Mouse (Mus musculus): ENCODE data around the gene Syndig1. TPM values are rescaled to one million over a fixed set of nuclear protein-coding genes. Genes with fewer than 3 reads are reported as not detected.

The Syndig1 gene
- polyA plus RNA-seq, 1 experiment from 2014 or later = 4.0 TPM

DNA sequence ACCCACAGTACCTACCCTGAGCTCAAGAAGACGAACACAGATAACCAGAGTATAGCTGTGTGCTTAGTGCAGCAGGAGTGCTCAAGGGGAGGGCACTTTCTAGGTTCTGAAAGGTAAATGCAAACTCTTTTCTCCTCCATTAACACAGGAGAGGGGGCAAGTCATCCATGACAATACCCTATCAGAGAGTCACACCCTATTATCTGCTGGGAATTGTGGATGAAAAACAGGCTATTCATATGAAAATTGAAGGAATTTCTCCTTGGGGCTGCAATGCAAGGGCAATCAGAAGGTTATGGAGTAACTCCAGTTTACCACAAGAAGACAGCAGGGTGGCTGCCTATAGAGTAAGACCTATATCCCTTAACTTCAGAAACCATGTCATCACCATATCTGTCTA lies 154.1 kb downstream of the Syndig1 start:
- no peak for ATAC-seq (ENCODE audit: insufficient number of reproducible peaks, insufficient read depth, low FRiP score, low read depth)
- Histone ChIP-seq H3K4me1 (ENCODE audit: control insufficient read depth in 2 of 2, insufficient read depth in 2 of 2, low read length in 2 of 2) (no peaks in the 10 kb centered on the region), H3K9me3 (ENCODE audit: control insufficient read depth, low read length) (no peaks in the 10 kb centered on the region), H3K4me2 (ENCODE audit: low read length) (no peak overlapping the region), H3K9ac (ENCODE audit: low read length) (no peak overlapping the region), H3K36me3 (ENCODE audit: control insufficient read depth, insufficient read depth, low read length) (no peaks in the 10 kb centered on the region), H3K27me3 (ENCODE audit: control insufficient read depth, insufficient read depth, low read length) (no peaks in the 10 kb centered on the region), H3K4me3 (ENCODE audit: control insufficient read depth in 1 of 2, insufficient read depth in 1 of 2, low read depth in 1 of 2, low read length in 2 of 2) (no peak overlapping the region), H3K27ac (replicated peaks in 1 of 2; ENCODE audit: control insufficient read depth in 1 of 2, insufficient read depth in 1 of 2, low read depth in 2 of 2, low read length in 2 of 2) (no peak overlapping the region)
- WGBS = 81% methylated on average over 1 of the region's 1 CpGs

DNA sequence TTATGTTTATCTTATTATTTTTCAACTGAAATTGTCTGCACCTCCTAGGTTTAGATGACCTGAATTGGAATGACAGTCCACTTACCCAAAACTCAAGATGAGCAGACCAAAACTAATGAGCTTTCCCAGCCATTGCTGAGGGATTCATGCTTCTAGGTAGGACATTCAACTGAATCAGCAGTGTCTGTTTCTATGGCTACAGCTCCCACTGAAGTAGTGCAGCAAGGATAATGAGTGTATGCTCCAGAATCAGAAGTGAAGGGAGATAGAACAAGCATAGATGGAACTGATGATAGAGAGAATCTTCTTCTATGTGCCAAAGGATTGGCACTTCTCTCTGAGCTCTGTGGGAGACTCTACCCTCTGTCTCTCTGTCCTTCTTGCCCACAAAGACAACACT lies 158.6 kb downstream of the Syndig1 start:
- no peak overlapping the region for H3K4me3 ChIP-seq (ENCODE audit: control insufficient read depth in 1 of 2, insufficient read depth in 1 of 2, low read depth in 1 of 2, low read length in 2 of 2)
- H3K27ac ChIP-seq (replicated peaks in 1 of 2; ENCODE audit: control insufficient read depth in 1 of 2, insufficient read depth in 1 of 2, low read depth in 2 of 2, low read length in 2 of 2) = no peak overlapping the region
- H3K4me1 ChIP-seq (ENCODE audit: control insufficient read depth in 2 of 2, insufficient read depth in 2 of 2, low read length in 2 of 2) = no peaks in the 10 kb centered on the region
- H3K27me3 ChIP-seq (ENCODE audit: control insufficient read depth, insufficient read depth, low read length) = no peaks in the 10 kb centered on the region
- H3K4me2 ChIP-seq (ENCODE audit: low read length) = no peak overlapping the region
- H3K9ac ChIP-seq (ENCODE audit: low read length) = no peak overlapping the region
- no peak for ATAC-seq (ENCODE audit: insufficient number of reproducible peaks, insufficient read depth, low FRiP score, low read depth)
- H3K9me3 ChIP-seq (ENCODE audit: control insufficient read depth, low read length) = no peaks in the 10 kb centered on the region
- no peaks in the 10 kb centered on the region for H3K36me3 ChIP-seq (ENCODE audit: control insufficient read depth, insufficient read depth, low read length)

DNA sequence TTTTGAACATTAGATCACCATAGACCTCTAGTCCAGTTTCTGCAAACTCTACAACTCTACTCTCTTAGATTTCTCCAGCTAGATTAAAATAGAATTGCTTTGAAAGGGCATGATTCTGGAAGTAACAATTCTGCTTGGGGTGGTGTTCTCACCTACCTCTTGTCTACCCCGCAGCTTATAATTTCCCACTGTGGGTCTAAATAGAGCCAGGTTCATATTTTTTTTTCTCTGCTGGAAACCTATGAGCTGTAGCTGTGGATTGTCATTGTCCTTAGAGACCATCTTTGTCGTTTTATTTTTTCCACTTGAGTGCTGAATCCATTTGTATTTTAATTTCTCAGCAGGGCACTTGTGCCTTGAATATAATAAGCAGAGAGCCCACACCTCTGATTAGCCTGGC lies 162.5 kb downstream of the Syndig1 start:
- Histone ChIP-seq H3K4me3 (ENCODE audit: control insufficient read depth in 1 of 2, insufficient read depth in 1 of 2, low read depth in 1 of 2, low read length in 2 of 2) (no peak overlapping the region), H3K9me3 (ENCODE audit: control insufficient read depth, low read length) (no peaks in the 10 kb centered on the region), H3K27me3 (ENCODE audit: control insufficient read depth, insufficient read depth, low read length) (no peaks in the 10 kb centered on the region), H3K9ac (ENCODE audit: low read length) (no peak overlapping the region), H3K27ac (replicated peaks in 1 of 2; ENCODE audit: control insufficient read depth in 1 of 2, insufficient read depth in 1 of 2, low read depth in 2 of 2, low read length in 2 of 2) (no peak overlapping the region), H3K36me3 (ENCODE audit: control insufficient read depth, insufficient read depth, low read length) (no peaks in the 10 kb centered on the region), H3K4me2 (ENCODE audit: low read length) (no peak overlapping the region), H3K4me1 (ENCODE audit: control insufficient read depth in 2 of 2, insufficient read depth in 2 of 2, low read length in 2 of 2) (no peaks in the 10 kb centered on the region)
- ATAC-seq (ENCODE audit: insufficient number of reproducible peaks, insufficient read depth, low FRiP score, low read depth) = no peak
- WGBS = 60% methylated on average over 2 of the region's 2 CpGs

DNA sequence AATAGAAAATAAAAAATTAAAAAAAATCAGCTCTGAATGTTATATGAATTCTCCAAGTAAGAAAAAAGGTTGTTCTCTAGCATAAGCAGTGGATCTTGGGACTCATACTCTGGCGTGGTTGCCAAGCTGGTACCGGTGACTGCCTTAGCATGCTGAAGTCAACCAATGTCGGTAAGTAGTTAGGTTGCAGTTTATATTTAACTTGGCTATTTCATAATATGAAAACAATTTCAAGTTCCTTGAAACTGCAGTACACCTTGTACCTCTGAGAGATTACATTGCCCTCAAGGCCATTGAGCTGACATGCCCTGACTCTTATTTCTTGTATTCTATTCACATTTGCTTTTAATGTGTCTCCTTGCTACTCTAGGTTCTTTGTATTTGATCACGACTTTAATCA lies 163.9 kb downstream of the Syndig1 start:
- no peak overlapping the region for H3K27ac ChIP-seq (replicated peaks in 1 of 2; ENCODE audit: control insufficient read depth in 1 of 2, insufficient read depth in 1 of 2, low read depth in 2 of 2, low read length in 2 of 2)
- no peak overlapping the region for H3K4me3 ChIP-seq (ENCODE audit: control insufficient read depth in 1 of 2, insufficient read depth in 1 of 2, low read depth in 1 of 2, low read length in 2 of 2)
- H3K36me3 ChIP-seq (ENCODE audit: control insufficient read depth, insufficient read depth, low read length) = no peaks in the 10 kb centered on the region
- 83% methylated on average over 4 of the region's 4 CpGs for WGBS
- no peaks in the 10 kb centered on the region for H3K9me3 ChIP-seq (ENCODE audit: control insufficient read depth, low read length)
- no peak overlapping the region for H3K4me2 ChIP-seq (ENCODE audit: low read length)
- no peak for ATAC-seq (ENCODE audit: insufficient number of reproducible peaks, insufficient read depth, low FRiP score, low read depth)
- no peak overlapping the region for H3K9ac ChIP-seq (ENCODE audit: low read length)
- no peaks in the 10 kb centered on the region; a peak in 1 of 4 replicates for H3K4me1 ChIP-seq (ENCODE audit: control insufficient read depth in 2 of 2, insufficient read depth in 2 of 2, low read length in 2 of 2)
- H3K27me3 ChIP-seq (ENCODE audit: control insufficient read depth, insufficient read depth, low read length) = no peaks in the 10 kb centered on the region

DNA sequence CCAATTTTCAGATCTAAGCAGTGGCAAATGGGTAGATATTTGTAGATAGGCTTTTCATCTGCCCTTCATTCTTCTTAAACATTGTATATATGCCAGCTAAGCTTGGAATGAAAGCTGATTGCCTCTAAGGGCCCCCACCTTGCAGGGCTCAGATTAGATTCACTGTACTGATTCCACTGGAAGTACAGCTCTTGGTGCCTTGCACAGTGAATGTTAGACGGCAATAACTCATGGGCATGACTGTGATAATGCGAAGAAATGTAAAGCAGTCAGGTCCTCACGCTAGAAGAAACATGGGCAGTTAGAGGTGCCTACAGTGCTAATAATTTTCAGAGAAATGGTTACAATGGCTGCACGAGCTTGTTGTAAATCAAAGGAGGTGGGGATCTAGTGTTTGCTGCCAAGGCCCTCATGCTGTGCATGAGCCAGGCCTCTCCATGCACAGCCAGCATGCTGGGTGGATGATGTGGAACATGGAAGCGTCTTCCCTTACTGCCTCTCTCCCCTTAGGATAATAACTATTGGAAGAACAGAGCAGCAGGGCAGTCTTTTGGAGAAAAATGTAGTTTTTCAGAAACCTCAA lies 167.5 kb downstream of the Syndig1 start:
- H3K4me1 ChIP-seq (ENCODE audit: control insufficient read depth in 2 of 2, insufficient read depth in 2 of 2, low read length in 2 of 2) = no peaks in the 10 kb centered on the region; a peak in 1 of 4 replicates
- no peak overlapping the region for H3K4me3 ChIP-seq (ENCODE audit: control insufficient read depth in 1 of 2, insufficient read depth in 1 of 2, low read depth in 1 of 2, low read length in 2 of 2)
- no peaks in the 10 kb centered on the region for H3K9me3 ChIP-seq (ENCODE audit: control insufficient read depth, low read length)
- H3K4me2 ChIP-seq (ENCODE audit: low read length) = no peak overlapping the region
- no peaks in the 10 kb centered on the region for H3K36me3 ChIP-seq (ENCODE audit: control insufficient read depth, insufficient read depth, low read length)
- no peak overlapping the region for H3K9ac ChIP-seq (ENCODE audit: low read length)
- ATAC-seq (ENCODE audit: insufficient number of reproducible peaks, insufficient read depth, low FRiP score, low read depth) = no peak
- 77% methylated on average over 5 of the region's 5 CpGs for WGBS
- no peaks in the 10 kb centered on the region for H3K27me3 ChIP-seq (ENCODE audit: control insufficient read depth, insufficient read depth, low read length)
- H3K27ac ChIP-seq (replicated peaks in 1 of 2; ENCODE audit: control insufficient read depth in 1 of 2, insufficient read depth in 1 of 2, low read depth in 2 of 2, low read length in 2 of 2) = no peak overlapping the region

DNA sequence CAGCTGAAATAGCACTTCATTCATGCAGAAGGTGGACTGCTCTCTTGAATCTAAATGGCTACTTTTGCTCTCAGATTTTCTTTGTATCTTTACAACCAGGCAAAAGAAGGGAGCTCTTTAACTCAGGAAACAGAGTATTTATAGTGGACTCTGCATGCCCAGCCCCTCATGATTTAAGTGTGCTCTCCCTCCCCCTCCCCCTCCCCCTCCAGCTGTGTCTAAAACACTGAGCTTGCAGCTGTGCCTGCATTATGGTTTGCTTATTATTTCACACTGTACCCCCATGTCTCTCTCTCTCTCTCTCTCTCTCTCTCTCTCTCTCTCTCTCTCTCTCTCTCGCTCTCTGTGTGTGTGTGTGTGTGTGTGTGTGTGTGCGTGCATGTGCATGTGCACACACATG lies 168.6 kb downstream of the Syndig1 start:
- 84% methylated on average over 2 of the region's 2 CpGs for WGBS
- Histone ChIP-seq H3K4me2 (ENCODE audit: low read length) (no peak overlapping the region), H3K9me3 (ENCODE audit: control insufficient read depth, low read length) (no peaks in the 10 kb centered on the region), H3K36me3 (ENCODE audit: control insufficient read depth, insufficient read depth, low read length) (no peaks in the 10 kb centered on the region), H3K4me1 (ENCODE audit: control insufficient read depth in 2 of 2, insufficient read depth in 2 of 2, low read length in 2 of 2) (no peaks in the 10 kb centered on the region; a peak in 1 of 4 replicates), H3K27ac (replicated peaks in 1 of 2; ENCODE audit: control insufficient read depth in 1 of 2, insufficient read depth in 1 of 2, low read depth in 2 of 2, low read length in 2 of 2) (no peak overlapping the region), H3K27me3 (ENCODE audit: control insufficient read depth, insufficient read depth, low read length) (no peaks in the 10 kb centered on the region), H3K4me3 (ENCODE audit: control insufficient read depth in 1 of 2, insufficient read depth in 1 of 2, low read depth in 1 of 2, low read length in 2 of 2) (no peak overlapping the region), H3K9ac (ENCODE audit: low read length) (no peak overlapping the region)
- no peak for ATAC-seq (ENCODE audit: insufficient number of reproducible peaks, insufficient read depth, low FRiP score, low read depth)

DNA sequence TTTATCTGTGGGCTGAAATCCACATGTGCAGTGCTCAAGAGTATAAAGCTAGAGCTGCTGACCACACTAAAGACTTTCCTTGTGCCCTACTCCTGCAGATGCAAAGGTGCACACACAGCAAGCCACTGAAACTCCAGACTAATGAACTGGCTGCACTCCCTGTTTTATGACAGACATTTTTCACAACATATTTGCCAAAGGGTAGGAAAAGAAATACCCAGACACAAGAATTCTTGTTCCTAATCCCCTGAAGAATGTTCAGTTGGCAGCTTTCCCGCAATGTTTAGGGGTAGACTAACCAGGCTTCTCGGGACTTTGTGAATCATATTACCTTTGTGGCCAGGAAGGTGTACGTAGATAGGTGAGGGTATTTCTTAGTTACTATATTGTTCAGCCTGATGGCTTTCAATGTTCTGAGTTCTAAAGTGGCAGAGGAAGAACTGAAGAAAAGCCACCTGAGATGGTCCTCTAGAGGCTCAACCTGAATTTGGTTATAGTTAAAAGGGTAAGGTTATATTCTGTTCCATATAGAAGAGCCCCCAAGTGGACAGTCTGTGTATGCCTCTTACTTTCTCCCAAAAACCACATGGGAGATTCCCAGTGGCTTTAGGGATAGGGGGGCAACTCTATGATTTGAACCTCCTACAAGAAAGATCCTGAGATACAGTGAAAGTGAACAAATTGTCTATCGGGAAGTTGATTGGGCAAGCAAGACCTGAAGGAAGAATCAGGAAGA lies 169.5 kb downstream of the Syndig1 start:
- 70% methylated on average over 4 of the region's 4 CpGs for WGBS
- no peak overlapping the region for H3K4me3 ChIP-seq (ENCODE audit: control insufficient read depth in 1 of 2, insufficient read depth in 1 of 2, low read depth in 1 of 2, low read length in 2 of 2)
- H3K4me2 ChIP-seq (ENCODE audit: low read length) = no peak overlapping the region
- no peaks in the 10 kb centered on the region for H3K27me3 ChIP-seq (ENCODE audit: control insufficient read depth, insufficient read depth, low read length)
- no peaks in the 10 kb centered on the region for H3K36me3 ChIP-seq (ENCODE audit: control insufficient read depth, insufficient read depth, low read length)
- no peak overlapping the region for H3K9ac ChIP-seq (ENCODE audit: low read length)
- H3K9me3 ChIP-seq (ENCODE audit: control insufficient read depth, low read length) = no peaks in the 10 kb centered on the region
- ATAC-seq (ENCODE audit: insufficient number of reproducible peaks, insufficient read depth, low FRiP score, low read depth) = no peak
- no peak overlapping the region for H3K27ac ChIP-seq (replicated peaks in 1 of 2; ENCODE audit: control insufficient read depth in 1 of 2, insufficient read depth in 1 of 2, low read depth in 2 of 2, low read length in 2 of 2)
- no peaks in the 10 kb centered on the region; a peak in 1 of 4 replicates for H3K4me1 ChIP-seq (ENCODE audit: control insufficient read depth in 2 of 2, insufficient read depth in 2 of 2, low read length in 2 of 2)

DNA sequence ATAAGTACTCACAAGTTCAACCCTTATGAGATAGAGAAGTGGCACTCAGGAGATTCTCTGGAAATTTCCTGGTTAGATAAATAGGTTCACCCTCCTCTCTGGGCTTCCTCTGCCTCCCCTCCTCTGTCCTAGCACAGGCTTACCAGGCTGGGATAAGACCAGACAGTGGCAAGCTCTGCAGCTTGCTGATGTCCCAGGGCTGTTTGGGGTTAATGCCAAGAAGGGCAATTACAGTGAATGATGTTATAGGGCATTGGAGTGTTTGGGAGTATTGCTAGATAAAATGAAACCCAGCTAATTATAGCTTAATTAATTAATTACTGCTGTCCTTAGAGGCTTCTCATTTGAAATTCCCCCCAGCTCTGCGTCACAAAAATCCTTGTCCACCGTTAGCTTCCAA lies 171.6 kb downstream of the Syndig1 start:
- Histone ChIP-seq H3K4me3 (ENCODE audit: control insufficient read depth in 1 of 2, insufficient read depth in 1 of 2, low read depth in 1 of 2, low read length in 2 of 2) (no peak overlapping the region), H3K36me3 (ENCODE audit: control insufficient read depth, insufficient read depth, low read length) (no peaks in the 10 kb centered on the region), H3K4me2 (ENCODE audit: low read length) (no peak overlapping the region), H3K27ac (replicated peaks in 1 of 2; ENCODE audit: control insufficient read depth in 1 of 2, insufficient read depth in 1 of 2, low read depth in 2 of 2, low read length in 2 of 2) (no peak overlapping the region), H3K4me1 (ENCODE audit: control insufficient read depth in 2 of 2, insufficient read depth in 2 of 2, low read length in 2 of 2) (no peaks in the 10 kb centered on the region; a peak in 1 of 4 replicates), H3K9ac (ENCODE audit: low read length) (no peak overlapping the region), H3K9me3 (ENCODE audit: control insufficient read depth, low read length) (no peaks in the 10 kb centered on the region), H3K27me3 (ENCODE audit: control insufficient read depth, insufficient read depth, low read length) (no peaks in the 10 kb centered on the region)
- WGBS = 77% methylated on average over 2 of the region's 2 CpGs
- no peak for ATAC-seq (ENCODE audit: insufficient number of reproducible peaks, insufficient read depth, low FRiP score, low read depth)
